Mouse (Mus musculus) hindbrain, embryonic 10.5 days (tissue): Measurements from ENCODE around the gene Mknk2. TPM values are rescaled to one million over a fixed set of nuclear protein-coding genes. Genes with fewer than 3 reads are reported as not detected.

Source experiments
- DNase-seq: peaks from one replicate; pipeline ENCODE4 v3.0.0-alpha.2; 2017; ENCODE audit warnings: low spot score
- H3K27ac ChIP-seq: fragments of 300-500 bp; sonication (generic); 2 replicates; pipeline ENCODE4 v1.5.1; 2016; ENCODE audit warnings: mild to moderate bottlenecking, moderate library complexity
- H3K27me3 ChIP-seq: fragments of 300-500 bp; sonication (generic); 2 replicates; pipeline ENCODE4 v1.6.1; 2016; ENCODE audit warnings: mild to moderate bottlenecking; ENCODE audit not compliant: poor library complexity, insufficient read depth, severe bottlenecking
- H3K36me3 ChIP-seq: fragments of 300-500 bp; sonication (generic); 2 replicates; pipeline ENCODE4 v1.6.1; 2016; ENCODE audit warnings: mild to moderate bottlenecking, moderate library complexity
- H3K4me1 ChIP-seq: fragments of 300-500 bp; sonication (generic); replicated peaks from 2 replicates; pipeline ENCODE4 v1.6.1; 2016; ENCODE audit warnings: mild to moderate bottlenecking
- H3K4me3 ChIP-seq: fragments of 300-500 bp; sonication (generic); 2 replicates; pipeline ENCODE4 v1.5.1; 2016; ENCODE audit warnings: mild to moderate bottlenecking, moderate library complexity
- H3K9me3 ChIP-seq: fragments of 300-500 bp; sonication (generic); 2 replicates; pipeline ENCODE4 v1.6.1; 2016; ENCODE audit warnings: mild to moderate bottlenecking, moderate library complexity
- WGBS: fragments of 180-500 bp; shearing (Covaris S2); methylation state at CpG from one replicate; pipeline ENCODE4 v1.1.7; 2016; 5-methylcytosine and 5-hydroxymethylcytosine counted together
- polyA plus RNA-seq: library from polyadenylated mRNA; unstranded; fragments of >200 nt; fragmentation: Nextera tagmentation; extraction: Ambion mirVana; gene quantifications from 2 replicates; pipeline ENCODE4 v1.2.1, GENCODE M21; 2016

Mknk2 gene
- polyA plus RNA-seq, 1 experiment from 2014 or later: 93.2 TPM

DNA sequence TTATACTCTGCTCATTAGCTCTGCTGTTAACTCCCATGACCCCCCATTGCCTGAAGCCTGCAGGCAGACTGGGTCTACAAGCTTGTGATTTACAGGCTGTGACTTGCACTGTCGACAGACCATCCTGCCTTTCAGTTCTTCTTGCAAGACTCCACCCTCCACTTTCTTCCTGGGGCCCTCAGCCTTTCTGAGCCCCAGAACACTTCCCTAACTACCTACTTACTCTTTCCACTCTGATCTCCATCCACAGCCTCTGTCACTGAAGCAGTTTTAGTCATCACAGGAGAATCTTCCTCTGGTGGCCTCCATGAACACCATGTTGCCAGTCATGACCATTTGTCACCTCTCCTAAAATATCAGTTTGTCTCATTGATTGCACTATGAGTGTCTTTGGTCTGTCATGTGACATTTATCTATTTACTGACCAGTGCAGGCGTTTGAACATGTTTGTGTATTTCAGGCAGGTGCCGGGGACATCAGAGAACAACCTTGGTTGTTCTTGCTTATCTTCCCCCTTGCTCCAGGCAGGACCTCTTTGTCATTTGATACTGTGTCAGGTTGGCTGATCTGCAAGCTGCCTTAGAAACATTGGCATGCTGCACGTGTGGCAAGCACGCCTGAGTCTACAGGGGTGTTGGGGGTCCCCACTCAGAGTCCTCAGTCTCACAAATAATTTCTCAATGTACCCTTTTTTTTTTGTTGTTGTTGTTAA lies 14.3 kb downstream of the Mknk2 start:
- Histone ChIP-seq H3K9me3 (no peaks in the 10 kb centered on the region), H3K4me1 (peaks cover 51% of the 10 kb centered on the region), H3K36me3 (peaks cover 34% of the 10 kb centered on the region), H3K27ac (peak overlapping the region; percentile 40; the same call in 1 of the 2 replicates), H3K4me3 (no peak overlapping the region), H3K27me3 (no peaks in the 10 kb centered on the region)
- no peak for DNase-seq
- WGBS: 64% methylated on average over 5 of the region's 5 CpGs

DNA sequence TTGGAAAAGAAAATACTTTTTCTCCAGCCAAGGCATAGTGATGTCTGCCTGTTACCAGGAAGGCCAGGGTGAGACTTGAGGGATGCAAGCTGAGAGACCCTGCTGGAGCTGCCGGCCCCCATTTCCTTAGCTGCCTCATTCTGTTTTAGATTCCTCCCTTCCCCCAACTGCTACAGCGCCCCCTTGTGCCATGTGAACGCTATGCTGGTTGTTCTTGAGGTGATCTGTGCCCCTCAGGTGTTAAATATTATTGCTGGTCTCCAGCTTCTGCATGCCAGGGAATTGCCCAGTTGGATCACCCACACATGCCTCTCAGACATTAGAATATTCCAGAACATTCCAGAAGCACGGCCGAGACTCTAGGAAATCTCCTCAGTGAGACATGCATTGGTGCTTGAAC lies 16.8 kb downstream of the Mknk2 start:
- Histone ChIP-seq H3K4me3 (no peak overlapping the region), H3K9me3 (no peaks in the 10 kb centered on the region), H3K4me1 (peaks cover 51% of the 10 kb centered on the region), H3K27ac (no peak overlapping the region), H3K36me3 (peaks cover 9% of the 10 kb centered on the region), H3K27me3 (no peaks in the 10 kb centered on the region)
- WGBS: 33% methylated on average over 5 of the region's 5 CpGs
- peak; percentile 52 for DNase-seq

DNA sequence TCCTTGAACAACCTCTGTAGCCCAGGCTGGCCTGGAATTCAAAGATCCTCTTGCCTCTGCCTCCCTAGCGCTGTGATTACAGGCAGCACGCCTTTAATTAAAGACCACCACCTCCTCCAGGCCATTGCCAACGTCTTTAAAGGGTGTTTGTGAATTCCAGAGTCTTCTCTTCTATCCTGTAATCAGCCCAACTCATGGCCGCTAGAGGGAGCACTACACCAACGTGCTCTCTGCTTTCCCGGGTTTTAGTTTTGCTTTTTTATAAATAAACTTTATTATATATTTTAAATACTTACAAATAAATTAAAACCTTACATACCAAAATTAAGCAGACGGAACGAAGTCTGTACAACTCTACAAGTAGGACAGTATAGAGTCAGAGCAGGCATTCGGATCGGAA lies 18.7 kb downstream of the Mknk2 start:
- Histone ChIP-seq H3K36me3 (no peaks in the 10 kb centered on the region), H3K4me3 (peak overlapping the region; percentile 16; the same call in 1 of the 2 replicates), H3K9me3 (no peaks in the 10 kb centered on the region), H3K4me1 (peaks cover 51% of the 10 kb centered on the region), H3K27me3 (no peaks in the 10 kb centered on the region), H3K27ac (peak overlapping the region; percentile 70)
- 19% methylated on average over 10 of the region's 10 CpGs for WGBS
- peak; percentile 70 for DNase-seq

DNA sequence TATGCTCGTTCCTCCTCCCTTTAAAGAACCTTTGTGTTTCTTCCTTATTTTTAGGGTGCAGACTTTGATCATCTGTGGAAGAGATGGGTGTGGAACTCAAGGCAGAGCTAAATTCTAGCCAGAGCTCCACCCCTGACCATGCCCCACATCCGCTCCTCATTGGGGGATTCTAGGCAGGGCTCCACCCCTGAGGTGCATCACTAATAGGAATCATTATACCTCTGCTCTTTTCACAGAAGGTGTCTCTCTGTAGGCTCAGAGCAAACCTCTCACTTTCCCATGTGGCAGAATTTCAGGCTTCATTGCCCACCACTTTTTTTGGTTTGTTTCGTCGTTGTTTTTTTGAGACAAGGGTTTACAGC lies 19.1 kb downstream of the Mknk2 start:
- H3K27ac ChIP-seq: peak overlapping the region; percentile 70
- WGBS: 57% methylated on average over 4 of the region's 4 CpGs
- H3K4me3 ChIP-seq: 0 out of 2 replicates have a peak overlapping the region, but pooled peaks have one; percentile 16

DNA sequence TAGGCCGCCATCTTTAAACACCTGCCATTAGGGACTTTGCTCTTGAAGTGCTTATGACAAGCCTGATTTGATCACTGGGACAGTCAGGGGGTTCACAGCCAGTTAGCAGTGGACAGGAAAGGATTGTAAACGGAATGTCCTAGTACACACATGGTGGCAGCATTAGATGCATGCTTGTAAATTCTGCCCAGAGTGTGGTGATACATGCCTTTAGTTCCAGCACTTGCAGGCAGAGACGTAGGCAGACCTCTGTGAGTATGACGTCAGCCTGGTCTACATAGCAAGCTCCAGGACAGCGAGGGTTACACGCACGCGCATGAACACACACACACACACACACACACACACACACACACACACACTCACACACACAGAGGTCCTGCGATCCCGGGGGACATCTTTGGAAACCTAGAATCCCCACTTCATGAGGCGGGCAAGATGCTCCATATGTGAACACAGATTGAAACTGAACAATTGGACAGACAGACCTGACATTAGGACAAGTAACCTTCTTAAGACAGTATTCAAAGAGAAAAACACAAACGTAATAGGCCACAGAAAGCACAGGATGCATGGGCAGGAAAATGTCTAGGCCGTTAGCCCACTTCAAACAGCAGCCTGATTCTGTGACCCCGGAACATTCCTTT lies 19.6 kb downstream of the Mknk2 start:
- Histone ChIP-seq H3K4me3 (no peak overlapping the region), H3K27me3 (no peaks in the 10 kb centered on the region), H3K4me1 (peaks cover 51% of the 10 kb centered on the region), H3K9me3 (no peaks in the 10 kb centered on the region), H3K36me3 (0 out of 2 replicates have a peak, but pooled peaks cover under 1% of the 10 kb centered on the region), H3K27ac (no peak overlapping the region)
- 88% methylated on average over 14 of the region's 14 CpGs for WGBS
- DNase-seq: no peak

More for the DNA sequence above, 19.1 kb downstream of the Mknk2 start:
- Histone ChIP-seq H3K9me3 (no peaks in the 10 kb centered on the region), H3K27me3 (no peaks in the 10 kb centered on the region), H3K36me3 (no peaks in the 10 kb centered on the region), H3K4me1 (peaks cover 51% of the 10 kb centered on the region)
- no peak for DNase-seq

DNA sequence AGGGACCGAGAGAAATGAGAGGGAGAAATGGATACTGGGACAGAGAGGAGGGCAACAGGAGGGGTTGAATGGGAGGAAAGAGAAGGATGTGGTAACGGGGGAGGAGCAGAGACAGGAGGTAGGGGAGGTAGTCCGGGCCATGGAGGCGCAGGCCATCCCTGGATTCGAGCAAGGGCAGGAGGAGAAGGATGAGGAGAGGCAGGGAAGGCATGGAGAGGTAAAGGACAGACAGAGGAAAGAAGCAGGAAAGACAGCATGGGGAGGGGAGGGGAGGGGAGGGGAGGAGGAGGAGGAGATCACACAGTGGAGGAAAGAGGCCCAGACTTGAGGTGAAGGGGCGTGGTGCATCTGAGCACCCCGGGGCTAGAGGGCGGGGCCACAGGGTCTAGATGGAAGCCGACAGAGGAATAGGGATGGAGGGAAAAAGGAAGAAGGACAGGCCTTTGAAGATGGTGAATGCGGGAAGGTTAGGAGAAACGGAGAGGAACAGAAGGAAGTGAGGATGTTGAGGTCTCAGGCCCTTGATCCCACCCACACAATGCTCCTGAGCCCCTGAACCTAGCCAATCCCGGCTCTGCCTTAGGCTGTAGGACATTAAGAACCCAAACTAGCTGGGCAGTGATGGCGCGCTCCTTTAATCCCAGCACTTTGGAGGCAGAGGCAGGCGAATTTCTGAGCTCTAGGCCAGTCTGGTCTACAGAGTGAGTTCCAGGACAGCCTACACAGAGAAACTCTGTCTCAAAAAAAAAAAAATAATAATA lies 20.9 kb downstream of the Mknk2 start, which contains the start of gene Btbd2:
Gene Btbd2 (minus strand): TSS at position 209 of the 761 bp plus-strand sequence.
- DNase-seq: no peak
- Histone ChIP-seq H3K27ac (peak within 1 kb of the TSS; percentile 96), H3K36me3 (peaks cover 11% of the 10 kb centered on the region), H3K9me3 (no peaks in the 10 kb centered on the region), H3K4me3 (peak within 1 kb of the TSS; percentile 91), H3K4me1 (peaks cover 50% of the 10 kb centered on the region), H3K27me3 (no peaks in the 10 kb centered on the region)
- WGBS: 21% methylated on average over 15 of the region's 15 CpGs

DNA sequence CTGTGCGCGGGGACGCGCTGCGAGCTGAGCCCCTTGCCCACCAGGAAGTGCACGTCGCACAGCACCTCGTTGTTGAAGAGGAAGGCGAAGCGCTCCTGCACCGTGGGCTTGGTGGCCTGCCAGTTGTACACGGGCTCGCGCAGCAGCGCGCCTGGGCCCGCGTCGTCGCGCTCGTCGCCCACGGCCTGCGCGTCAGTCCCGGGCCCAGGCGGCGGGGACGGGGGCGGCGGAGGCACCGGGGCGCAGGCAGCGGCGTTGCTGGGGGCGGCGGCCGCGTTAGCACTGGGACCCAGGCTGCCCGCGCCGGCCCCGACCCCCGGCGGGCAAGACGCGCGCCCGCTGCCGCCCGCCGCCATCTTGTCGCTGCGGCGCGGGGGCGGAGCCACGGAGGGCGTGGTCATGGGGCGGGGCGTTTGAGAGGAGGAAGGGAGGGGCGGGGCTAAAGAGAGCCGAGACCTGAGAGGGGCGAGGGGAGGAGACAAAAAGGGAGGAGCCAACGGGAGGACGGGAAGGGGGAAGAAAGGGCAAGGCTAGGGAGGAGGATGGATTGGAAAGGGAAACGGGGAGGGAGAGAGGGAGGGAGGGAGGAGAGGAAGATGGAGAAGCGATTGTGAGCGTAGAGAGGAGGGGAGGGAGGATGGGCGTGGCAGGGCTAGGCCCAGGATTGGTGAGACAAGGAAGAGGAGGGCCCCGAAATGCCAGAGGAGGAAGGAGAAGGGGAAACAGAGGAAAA lies 21.6 kb downstream of the Mknk2 start:
- peak; percentile 98 for DNase-seq
- no peaks in the 10 kb centered on the region for H3K27me3 ChIP-seq
- H3K36me3 ChIP-seq: peaks cover 16% of the 10 kb centered on the region
- H3K9me3 ChIP-seq: no peaks in the 10 kb centered on the region
- peak overlapping the region; percentile 96 for H3K27ac ChIP-seq
- peaks cover 50% of the 10 kb centered on the region for H3K4me1 ChIP-seq
- under 1% methylated on average over 72 of the region's 72 CpGs for WGBS
- H3K4me3 ChIP-seq: peak overlapping the region; percentile 91

DNA sequence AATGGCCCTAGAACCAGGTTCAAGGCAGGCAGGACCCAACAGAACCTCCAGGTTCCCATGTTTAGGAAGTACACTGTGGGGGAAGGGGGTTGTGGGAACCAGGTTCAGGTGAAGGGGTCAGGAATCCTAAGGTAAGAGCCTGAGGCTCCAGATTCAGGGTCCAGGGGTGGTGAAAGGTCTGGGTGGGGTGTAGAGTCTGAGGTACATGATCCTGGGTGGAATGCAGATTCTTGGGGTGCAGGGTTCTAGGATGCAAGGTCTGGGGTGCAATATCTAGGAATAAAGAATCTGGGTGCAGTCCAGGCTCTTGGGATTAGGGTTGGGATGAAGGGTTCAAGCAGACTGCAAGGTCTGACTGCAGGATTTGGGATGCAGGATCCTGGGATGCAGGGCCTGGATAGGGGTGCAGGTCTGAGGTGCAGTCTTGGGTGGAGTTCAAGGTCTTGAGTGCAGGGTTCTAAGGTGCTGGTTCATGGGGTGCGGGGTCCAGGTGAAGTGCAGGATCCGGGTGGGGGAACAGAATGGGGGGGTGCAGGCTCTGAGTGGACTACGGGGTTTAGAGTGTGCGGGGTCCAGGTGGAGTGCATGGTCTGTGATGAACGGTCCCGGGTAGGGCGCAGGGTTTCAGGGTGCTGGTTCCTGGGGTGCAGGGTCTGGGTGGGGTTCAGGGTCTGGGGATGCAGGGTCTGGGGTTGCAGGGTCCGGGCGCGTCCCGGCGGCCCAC lies 22.3 kb downstream of the Mknk2 start:
- peaks cover 23% of the 10 kb centered on the region for H3K36me3 ChIP-seq
- H3K27ac ChIP-seq: peak overlapping the region; percentile 96
- H3K4me3 ChIP-seq: peak overlapping the region; percentile 91
- WGBS: 6% methylated on average over 12 of the region's 12 CpGs
- H3K27me3 ChIP-seq: no peaks in the 10 kb centered on the region
- H3K9me3 ChIP-seq: no peaks in the 10 kb centered on the region
- peaks cover 50% of the 10 kb centered on the region for H3K4me1 ChIP-seq
- no peak for DNase-seq

DNA sequence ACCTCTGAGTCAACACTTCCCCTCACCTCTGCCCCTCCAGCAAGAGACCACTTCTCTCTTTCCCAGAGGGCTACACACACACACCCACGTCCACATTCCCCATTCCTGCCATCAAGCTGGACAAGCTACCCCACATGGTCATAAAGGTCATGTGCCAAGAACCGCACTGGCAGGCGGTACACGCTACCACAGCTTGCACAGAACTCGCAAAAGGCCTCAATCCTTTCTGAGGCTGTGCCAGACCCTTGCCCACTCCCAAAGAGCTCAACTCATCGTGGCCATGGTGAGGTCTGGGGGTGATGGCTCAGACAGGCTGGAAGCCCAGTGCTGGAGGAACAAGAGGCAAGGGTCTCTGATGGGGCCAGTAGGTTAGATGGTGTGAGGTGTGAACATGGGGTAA lies 23.0 kb downstream of the Mknk2 start:
- whole genome bisulfite sequencing: 90% methylated on average over 6 of the region's 6 CpGs
- H3K27ac ChIP-seq: no peak overlapping the region; the same call in 1 of the 2 replicates
- DNase-seq: no peak

DNA sequence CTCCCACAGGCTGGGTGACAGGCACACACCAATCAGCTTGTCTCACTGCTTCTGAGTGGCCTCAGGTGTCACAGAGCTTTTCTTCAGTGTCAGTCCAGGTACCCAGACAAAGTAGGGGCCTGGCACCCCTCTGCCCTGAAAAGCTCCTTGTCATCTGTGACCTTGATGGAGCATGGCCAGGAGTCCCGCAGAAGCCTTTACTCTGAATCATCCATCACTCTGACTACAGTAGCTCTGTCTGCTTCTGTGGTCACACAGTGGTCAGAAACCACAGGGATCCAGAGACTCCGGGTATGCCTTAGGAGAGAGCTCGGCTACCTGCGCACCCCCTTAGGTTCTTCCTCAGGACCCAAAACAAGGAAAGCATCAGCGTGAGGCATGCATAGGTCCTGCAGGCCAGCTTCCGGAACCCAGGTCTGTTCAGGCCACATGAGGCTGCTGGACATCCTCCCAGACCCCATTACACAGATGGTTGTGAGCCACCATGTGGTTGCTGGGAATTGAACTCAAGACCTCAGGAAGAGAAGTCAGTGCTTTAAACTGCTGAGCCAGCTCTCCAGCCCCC lies 24.7 kb downstream of the Mknk2 start:
- Histone ChIP-seq H3K4me3 (no peak overlapping the region), H3K36me3 (peaks cover 43% of the 10 kb centered on the region), H3K9me3 (no peaks in the 10 kb centered on the region), H3K27me3 (no peaks in the 10 kb centered on the region), H3K4me1 (peaks cover 51% of the 10 kb centered on the region), H3K27ac (no peak overlapping the region)
- DNase-seq: no peak
- 84% methylated on average over 6 of the region's 6 CpGs for WGBS

More for the DNA sequence above, 23.0 kb downstream of the Mknk2 start:
- H3K27me3 ChIP-seq: no peaks in the 10 kb centered on the region
- H3K36me3 ChIP-seq: peaks cover 30% of the 10 kb centered on the region
- no peaks in the 10 kb centered on the region for H3K9me3 ChIP-seq
- peaks cover 50% of the 10 kb centered on the region for H3K4me1 ChIP-seq
- H3K4me3 ChIP-seq: peak overlapping the region; percentile 91

DNA sequence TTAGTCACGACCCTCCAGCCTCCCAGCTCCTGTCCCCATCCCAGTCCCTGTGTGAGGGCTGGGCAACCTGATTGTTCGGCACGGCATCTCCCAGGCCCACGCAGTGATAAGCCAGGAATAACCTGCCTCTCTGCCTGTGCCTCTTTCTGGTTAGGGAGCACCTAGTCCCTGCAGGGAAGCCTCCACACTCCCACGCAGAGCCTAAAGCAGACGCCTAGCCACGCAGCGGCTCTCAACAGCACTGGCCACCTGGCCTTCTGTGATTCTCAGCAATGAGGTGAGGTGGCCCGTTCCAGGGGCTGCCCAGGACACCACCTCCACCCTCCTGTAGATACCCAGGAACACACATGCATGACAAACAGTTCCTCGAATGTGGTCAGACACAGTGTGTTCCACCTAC lies 27.5 kb downstream of the Mknk2 start:
- DNase-seq: no peak
- H3K4me3 ChIP-seq: no peak overlapping the region
- peaks cover 33% of the 10 kb centered on the region for H3K4me1 ChIP-seq
- H3K27ac ChIP-seq: no peak overlapping the region
- no peaks in the 10 kb centered on the region for H3K9me3 ChIP-seq
- WGBS: 94% methylated on average over 10 of the region's 10 CpGs
- no peaks in the 10 kb centered on the region for H3K27me3 ChIP-seq
- peaks cover 71% of the 10 kb centered on the region for H3K36me3 ChIP-seq
